14 mouse cellular contexts compared by ENCODE assay signal in genomic region chr13:55953426-55953825, GRCm38 (mm10).
DNase-seq lines count a peak whose midpoint lies in the region.
"Had no signal": no experiment of that assay in that cellular context is flagged by ENCODE, and none has a peak within 500 bp of the region (broad histone marks: within the 10 kb centered on the region; RNA-seq: fewer than 3 reads in every experiment).

No protein-coding gene starts in this region.

- DNase-seq in cerebellum, postnatal 10 days: peak; percentile 18 to 19
- DNase-seq in cerebellum, postnatal 25 days: no peak
- DNase-seq in lung, adult 18-20 months: peak; percentile 54 to 64
- no peak for DNase-seq in lung, postnatal 14 days
- DNase-seq in lung, postnatal 36 days: peak; percentile 66
- no peak for DNase-seq in lung, postnatal 10 days
- DNase-seq: adrenal gland, postnatal 25 days; B cell, adult 2 months; cerebellum, adult 11-12 months; cerebellum, adult 8-10 months; cerebellum, postnatal 14 days; forebrain, postnatal 0 days; gastrocnemius, adult 2 months; gastrocnemius, postnatal 14 days had no signal

Comparison
In these comparisons a context has a peak if more than half of its experiments do, and no peak if none do; other contexts are left out.
1. DNase-seq: peak in cerebellum, postnatal 10 days (2 of 2), lung, adult 18-20 months (2 of 2) and lung, postnatal 36 days (single experiment); none in cerebellum, postnatal 25 days (0 of 2), lung, postnatal 14 days (single experiment) and lung, postnatal 10 days (single experiment).